Mouse (Mus musculus): ENCODE data around the gene Ell. TPM values are rescaled to one million over a fixed set of nuclear protein-coding genes. Genes with fewer than 3 reads are reported as not detected.
A peak's percentile ranks its signal among the peaks of the same experiment; 100 is the strongest.

Ell gene
- polyA plus RNA-seq, 1 experiment, result 25.1 TPM

GRCm38 (mm10) chr8:70596216-70596615 is 57.0 kb downstream of the Ell start:
- DNase-seq (ENCODE audit: extremely low spot score in 1 of 2, low spot score in 1 of 2), result no peak

- no peak for DNase-seq (ENCODE audit: extremely low spot score in 1 of 2, low spot score in 1 of 2)
Measured at GRCm38 (mm10) chr8:70596775-70597416, 57.6 kb downstream of the Ell start.

- no peak for DNase-seq (ENCODE audit: extremely low spot score in 1 of 2, low spot score in 1 of 2)
Measured at GRCm38 (mm10) chr8:70597417-70598272, 58.4 kb downstream of the Ell start.

- peak; percentile 82 to 88 for DNase-seq (ENCODE audit: extremely low spot score in 1 of 2, low spot score in 1 of 2)
Measured at GRCm38 (mm10) chr8:70598283-70598682, 59.0 kb downstream of the Ell start.

GRCm38 (mm10) chr8:70598722-70599121 is 59.5 kb downstream of the Ell start:
- no peak for DNase-seq (ENCODE audit: extremely low spot score in 1 of 2, low spot score in 1 of 2)

- DNase-seq (ENCODE audit: extremely low spot score in 1 of 2, low spot score in 1 of 2), result no peak
Measured at GRCm38 (mm10) chr8:70599507-70600290, 60.4 kb downstream of the Ell start.

- no peak for DNase-seq (ENCODE audit: extremely low spot score in 1 of 2, low spot score in 1 of 2)
Measured at GRCm38 (mm10) chr8:70600473-70601270, 61.4 kb downstream of the Ell start.

- peak in 1 of 2 experiments; percentile 87 for DNase-seq (ENCODE audit: extremely low spot score in 1 of 2, low spot score in 1 of 2)
Measured at GRCm38 (mm10) chr8:70601271-70601649, 62.0 kb downstream of the Ell start.

- DNase-seq (ENCODE audit: extremely low spot score in 1 of 2, low spot score in 1 of 2), result no peak
Measured at GRCm38 (mm10) chr8:70602139-70602811, 63.0 kb downstream of the Ell start.

- no peak for DNase-seq (ENCODE audit: extremely low spot score in 1 of 2, low spot score in 1 of 2)
Measured at GRCm38 (mm10) chr8:70604558-70604957, 65.3 kb downstream of the Ell start.

GRCm38 (mm10) chr8:70605871-70606779 is 66.9 kb downstream of the Ell start:
- DNase-seq (ENCODE audit: extremely low spot score in 1 of 2, low spot score in 1 of 2), result no peak

- DNase-seq (ENCODE audit: extremely low spot score in 1 of 2, low spot score in 1 of 2), result no peak
Measured at GRCm38 (mm10) chr8:70606780-70607602, 67.7 kb downstream of the Ell start.

GRCm38 (mm10) chr8:70607603-70607897 is 68.3 kb downstream of the Ell start:
- DNase-seq (ENCODE audit: extremely low spot score in 1 of 2, low spot score in 1 of 2), result no peak

GRCm38 (mm10) chr8:70607898-70608748 is 68.9 kb downstream of the Ell start:
- DNase-seq (ENCODE audit: extremely low spot score in 1 of 2, low spot score in 1 of 2), result peak in 1 of 2 experiments; percentile 66

GRCm38 (mm10) chr8:70608749-70609367 is 69.6 kb downstream of the Ell start, which contains the start of gene Ssbp4:
Gene Ssbp4, minus strand, starts transcription at chr8:70608872.
- no peak for DNase-seq (ENCODE audit: extremely low spot score in 1 of 2, low spot score in 1 of 2)

- peak in 1 of 2 experiments; percentile 60 for DNase-seq (ENCODE audit: extremely low spot score in 1 of 2, low spot score in 1 of 2)
Measured at GRCm38 (mm10) chr8:70609368-70609848, 70.2 kb downstream of the Ell start.

Measured in frontal cortex, adult 2 months (tissue).